Mouse (Mus musculus): Measurements from ENCODE around the gene Slc5a11. TPM values are rescaled to one million over a fixed set of nuclear protein-coding genes. Genes with fewer than 3 reads are reported as not detected.

Slc5a11 gene
- polyA plus RNA-seq, 1 experiment from 2014 or later = 0.06 TPM

- no peak overlapping the region for H3K4me2 ChIP-seq (replicated peaks; ENCODE audit: low read depth)
- no peaks in the 10 kb centered on the region for H3K27me3 ChIP-seq (ENCODE audit: control insufficient read depth, insufficient read depth, low read length)
- H3K4me1 ChIP-seq (replicated peaks; ENCODE audit: control insufficient read depth, insufficient read depth) = no peaks in the 10 kb centered on the region
- no peak for DNase-seq (ENCODE audit: low spot score)
- H3K9ac ChIP-seq (ENCODE audit: low read length) = no peak overlapping the region
- 78% methylated on average over 7 of the region's 7 CpGs for WGBS
- no peak for ATAC-seq (ENCODE audit: low FRiP score, low TSS enrichment)
- no peaks in the 10 kb centered on the region for H3K36me3 ChIP-seq (ENCODE audit: control insufficient read depth, insufficient read depth, low read length)
- no peaks in the 10 kb centered on the region for H3K9me3 ChIP-seq (ENCODE audit: control insufficient read depth, low read length)
- TF ChIP-seq EP300 (optimal IDR thresholded peaks at IDR 0.05) (no peak), CTCF (IDR thresholded peaks at IDR 0.05; ENCODE audit: low read depth) (no peak)
- H3K4me3 ChIP-seq (ENCODE audit: low read depth, low read length) = no peak overlapping the region
- no peak overlapping the region for H3K27ac ChIP-seq (replicated peaks)
Measured at GRCm38 (mm10) chr7:123242241-123242640, 27.7 kb downstream of the Slc5a11 start.

- no peaks in the 10 kb centered on the region for H3K27me3 ChIP-seq (ENCODE audit: control insufficient read depth, insufficient read depth, low read length)
- 65% methylated on average over 1 of the region's 1 CpGs for WGBS
- ATAC-seq (ENCODE audit: low FRiP score, low TSS enrichment) = no peak
- H3K27ac ChIP-seq (replicated peaks) = no peak overlapping the region
- no peaks in the 10 kb centered on the region for H3K9me3 ChIP-seq (ENCODE audit: control insufficient read depth, low read length)
- no peaks in the 10 kb centered on the region for H3K4me1 ChIP-seq (replicated peaks; ENCODE audit: control insufficient read depth, insufficient read depth)
- DNase-seq (ENCODE audit: low spot score) = no peak
- TF ChIP-seq CTCF (IDR thresholded peaks at IDR 0.05; ENCODE audit: low read depth) (no peak), EP300 (optimal IDR thresholded peaks at IDR 0.05) (no peak)
- H3K9ac ChIP-seq (ENCODE audit: low read length) = no peak overlapping the region
- no peak overlapping the region for H3K4me2 ChIP-seq (replicated peaks; ENCODE audit: low read depth)
- H3K4me3 ChIP-seq (ENCODE audit: low read depth, low read length) = no peak overlapping the region
- no peaks in the 10 kb centered on the region for H3K36me3 ChIP-seq (ENCODE audit: control insufficient read depth, insufficient read depth, low read length)
Measured at GRCm38 (mm10) chr7:123244833-123245232, 30.3 kb downstream of the Slc5a11 start.

- Histone ChIP-seq H3K4me3 (ENCODE audit: low read depth, low read length) (no peak overlapping the region), H3K4me2 (replicated peaks; ENCODE audit: low read depth) (no peak overlapping the region), H3K27me3 (ENCODE audit: control insufficient read depth, insufficient read depth, low read length) (no peaks in the 10 kb centered on the region), H3K4me1 (replicated peaks; ENCODE audit: control insufficient read depth, insufficient read depth) (no peaks in the 10 kb centered on the region), H3K36me3 (ENCODE audit: control insufficient read depth, insufficient read depth, low read length) (no peaks in the 10 kb centered on the region), H3K9ac (ENCODE audit: low read length) (no peak overlapping the region), H3K9me3 (ENCODE audit: control insufficient read depth, low read length) (no peaks in the 10 kb centered on the region), H3K27ac (replicated peaks) (no peak overlapping the region)
- no peak for DNase-seq (ENCODE audit: low spot score)
- WGBS = 40% methylated on average over 4 of the region's 4 CpGs
- no peak for TF ChIP-seq EP300 (optimal IDR thresholded peaks at IDR 0.05)
- TF ChIP-seq CTCF (IDR thresholded peaks at IDR 0.05; ENCODE audit: low read depth) = no peak
- ATAC-seq (ENCODE audit: low FRiP score, low TSS enrichment) = no peak
Measured at GRCm38 (mm10) chr7:123246504-123247084, 32.0 kb downstream of the Slc5a11 start.

- Histone ChIP-seq H3K9me3 (ENCODE audit: control insufficient read depth, low read length) (no peaks in the 10 kb centered on the region), H3K4me3 (ENCODE audit: low read depth, low read length) (no peak overlapping the region), H3K4me1 (replicated peaks; ENCODE audit: control insufficient read depth, insufficient read depth) (no peaks in the 10 kb centered on the region), H3K27ac (replicated peaks) (no peak overlapping the region), H3K36me3 (ENCODE audit: control insufficient read depth, insufficient read depth, low read length) (no peaks in the 10 kb centered on the region), H3K27me3 (ENCODE audit: control insufficient read depth, insufficient read depth, low read length) (no peaks in the 10 kb centered on the region), H3K4me2 (replicated peaks; ENCODE audit: low read depth) (no peak overlapping the region), H3K9ac (ENCODE audit: low read length) (no peak overlapping the region)
- WGBS = 43% methylated on average over 2 of the region's 2 CpGs
- TF ChIP-seq CTCF (IDR thresholded peaks at IDR 0.05; ENCODE audit: low read depth) = no peak
- no peak for TF ChIP-seq EP300 (optimal IDR thresholded peaks at IDR 0.05)
- ATAC-seq (ENCODE audit: low FRiP score, low TSS enrichment) (no peak), DNase-seq (ENCODE audit: low spot score) (no peak)
Measured at GRCm38 (mm10) chr7:123248166-123248565, 33.6 kb downstream of the Slc5a11 start.

- Histone ChIP-seq H3K36me3 (ENCODE audit: control insufficient read depth, insufficient read depth, low read length) (no peaks in the 10 kb centered on the region), H3K9me3 (ENCODE audit: control insufficient read depth, low read length) (no peaks in the 10 kb centered on the region), H3K4me1 (replicated peaks; ENCODE audit: control insufficient read depth, insufficient read depth) (no peaks in the 10 kb centered on the region), H3K4me2 (replicated peaks; ENCODE audit: low read depth) (no peak overlapping the region), H3K27me3 (ENCODE audit: control insufficient read depth, insufficient read depth, low read length) (no peaks in the 10 kb centered on the region), H3K9ac (ENCODE audit: low read length) (no peak overlapping the region), H3K4me3 (ENCODE audit: low read depth, low read length) (no peak overlapping the region), H3K27ac (replicated peaks) (no peak overlapping the region)
- DNase-seq (ENCODE audit: low spot score) (no peak), ATAC-seq (ENCODE audit: low FRiP score, low TSS enrichment) (no peak)
- 56% methylated on average over 6 of the region's 6 CpGs for WGBS
- TF ChIP-seq EP300 (optimal IDR thresholded peaks at IDR 0.05) (no peak), CTCF (IDR thresholded peaks at IDR 0.05; ENCODE audit: low read depth) (no peak)
Measured at GRCm38 (mm10) chr7:123251343-123251742, 36.8 kb downstream of the Slc5a11 start.

- Histone ChIP-seq H3K4me3 (ENCODE audit: low read depth, low read length) (no peak overlapping the region), H3K4me1 (replicated peaks; ENCODE audit: control insufficient read depth, insufficient read depth) (no peaks in the 10 kb centered on the region), H3K27ac (replicated peaks) (no peak overlapping the region), H3K9ac (ENCODE audit: low read length) (no peak overlapping the region), H3K9me3 (ENCODE audit: control insufficient read depth, low read length) (no peaks in the 10 kb centered on the region), H3K36me3 (ENCODE audit: control insufficient read depth, insufficient read depth, low read length) (no peaks in the 10 kb centered on the region), H3K4me2 (replicated peaks; ENCODE audit: low read depth) (no peak overlapping the region), H3K27me3 (ENCODE audit: control insufficient read depth, insufficient read depth, low read length) (no peaks in the 10 kb centered on the region)
- 71% methylated on average over 7 of the region's 7 CpGs for WGBS
- TF ChIP-seq EP300 (optimal IDR thresholded peaks at IDR 0.05) (no peak), CTCF (IDR thresholded peaks at IDR 0.05; ENCODE audit: low read depth) (no peak)
- no peak for DNase-seq (ENCODE audit: low spot score)
- no peak for ATAC-seq (ENCODE audit: low FRiP score, low TSS enrichment)
Measured at GRCm38 (mm10) chr7:123253396-123253795, 38.8 kb downstream of the Slc5a11 start.

Measured in stomach, postnatal 0 days (tissue).